Mouse (Mus musculus) right cerebral cortex, postnatal 14 days (tissue): Measurements from ENCODE around the gene Glce.
A peak's percentile ranks its signal among the peaks of the same experiment; 100 is the strongest.

Experiments
- DNase-seq: peaks from one replicate; pipeline ENCODE4 v3.0.0; 2022

Gene Glce

GRCm38 (mm10) chr9:62122508-62123215 is at the start of gene Glce:
Glce (minus strand) TSS chr9:62122655.
- peak; percentile 94 for DNase-seq

- DNase-seq: no peak
Observed at GRCm38 (mm10) chr9:62172239-62172638, 49.8 kb upstream of the Glce start.

GRCm38 (mm10) chr9:62170921-62171320 is 48.5 kb upstream of the Glce start:
- DNase-seq: no peak

GRCm38 (mm10) chr9:62166621-62167020 is 44.2 kb upstream of the Glce start:
- no peak for DNase-seq

GRCm38 (mm10) chr9:62166186-62166585 is 43.7 kb upstream of the Glce start:
- DNase-seq: no peak

GRCm38 (mm10) chr9:62162889-62163291 is 40.4 kb upstream of the Glce start:
- DNase-seq: no peak

- DNase-seq: no peak
Observed at GRCm38 (mm10) chr9:62160788-62161187, 38.3 kb upstream of the Glce start.

- no peak for DNase-seq
Observed at GRCm38 (mm10) chr9:62158746-62159145, 36.3 kb upstream of the Glce start.

GRCm38 (mm10) chr9:62155821-62156220 is 33.4 kb upstream of the Glce start:
- DNase-seq: no peak

- no peak for DNase-seq
Observed at GRCm38 (mm10) chr9:62155400-62155799, 32.9 kb upstream of the Glce start.

- DNase-seq: no peak
Observed at GRCm38 (mm10) chr9:62154956-62155355, 32.5 kb upstream of the Glce start.

- DNase-seq: no peak
Observed at GRCm38 (mm10) chr9:62154551-62154950, 32.1 kb upstream of the Glce start.

GRCm38 (mm10) chr9:62153263-62153662 is 30.8 kb upstream of the Glce start:
- DNase-seq: no peak

GRCm38 (mm10) chr9:62152506-62152905 is 30.1 kb upstream of the Glce start:
- no peak for DNase-seq

GRCm38 (mm10) chr9:62145198-62145597 is 22.7 kb upstream of the Glce start:
- no peak for DNase-seq

GRCm38 (mm10) chr9:62143428-62143827 is 21.0 kb upstream of the Glce start:
- no peak for DNase-seq

- no peak for DNase-seq
Observed at GRCm38 (mm10) chr9:62139027-62139426, 16.6 kb upstream of the Glce start.

- DNase-seq: peak; percentile 42
Observed at GRCm38 (mm10) chr9:62137259-62137658, 14.8 kb upstream of the Glce start.

GRCm38 (mm10) chr9:62132005-62132782 is 9.7 kb upstream of the Glce start:
- no peak for DNase-seq

- DNase-seq: no peak
Observed at GRCm38 (mm10) chr9:62130746-62131145, 8.3 kb upstream of the Glce start.

- no peak for DNase-seq
Observed at GRCm38 (mm10) chr9:62128056-62128455, 5.6 kb upstream of the Glce start.

- DNase-seq: no peak
Observed at GRCm38 (mm10) chr9:62125986-62126575, 3.6 kb upstream of the Glce start.

GRCm38 (mm10) chr9:62124266-62124665 is 1.8 kb upstream of the Glce start:
- DNase-seq: no peak

- DNase-seq: no peak
Observed at GRCm38 (mm10) chr9:62123496-62123895, 1.0 kb upstream of the Glce start.
